Mouse (Mus musculus): ENCODE measurements at regions not wholly inside any gene's neighbourhood (a gene's known extent, or its start where the extent isn't known, plus 50 kb on each side); places are given as distances from the start of the nearest gene placed in this dataset.

- no peak for DNase-seq
- intact Hi-C loops (cut with DNase I; ENCODE audit: low total_unique reads) = no loop called here
Measured at GRCm38 (mm10) chr14:46255261-46255660, 124.0 kb upstream of the Gm15217 start.

GRCm38 (mm10) chr14:46256336-46256735, 122.9 kb upstream of the Gm15217 start:
- DNase-seq = no peak
- intact Hi-C loops (cut with DNase I; ENCODE audit: low total_unique reads) = no loop called here

DNA sequence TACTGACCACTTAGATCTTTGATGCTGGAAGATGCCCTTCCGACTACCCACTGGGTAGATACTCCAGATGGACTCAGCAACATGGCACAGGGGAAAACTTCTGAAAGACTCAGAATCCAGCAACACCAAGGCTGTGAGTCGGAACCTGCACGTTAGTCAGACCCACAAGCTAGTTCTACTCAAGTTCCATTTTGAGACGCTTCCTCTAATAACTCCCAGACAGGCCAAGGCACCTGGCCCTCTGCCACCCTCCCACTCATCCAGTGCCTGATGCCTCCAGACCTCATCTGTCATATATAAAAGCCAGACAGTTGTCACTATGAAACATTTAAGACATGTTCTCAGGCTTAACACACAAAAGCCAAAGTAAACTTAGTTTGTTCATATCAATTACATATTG, 121.9 kb upstream of the Gm15217 start:
- peak; percentile 20 for DNase-seq

DNA sequence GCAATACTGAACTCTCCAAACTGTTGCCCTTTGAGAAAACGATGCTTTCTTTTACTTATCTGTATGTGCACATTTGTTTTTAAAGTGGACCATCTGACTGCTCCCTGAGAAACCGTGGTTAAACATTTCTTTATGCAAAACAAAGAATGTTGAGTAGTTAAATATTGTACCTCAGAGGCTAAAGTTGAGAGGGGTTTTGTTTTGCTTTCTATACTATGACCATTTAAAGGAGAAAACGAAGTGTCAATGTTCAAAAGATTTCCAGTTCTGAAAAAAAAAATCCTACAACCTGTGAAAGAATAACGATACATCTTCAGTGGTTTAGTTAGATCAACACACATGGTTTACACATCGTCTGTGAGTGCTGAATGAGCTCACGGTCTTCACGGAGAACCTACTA, 120.7 kb upstream of the Gm15217 start:
- intact Hi-C loops (cut with DNase I; ENCODE audit: low total_unique reads) = no loop called here

More for the DNA sequence above, 121.9 kb upstream of the Gm15217 start:
- intact Hi-C loops (cut with DNase I; ENCODE audit: low total_unique reads) = no loop called here

DNA sequence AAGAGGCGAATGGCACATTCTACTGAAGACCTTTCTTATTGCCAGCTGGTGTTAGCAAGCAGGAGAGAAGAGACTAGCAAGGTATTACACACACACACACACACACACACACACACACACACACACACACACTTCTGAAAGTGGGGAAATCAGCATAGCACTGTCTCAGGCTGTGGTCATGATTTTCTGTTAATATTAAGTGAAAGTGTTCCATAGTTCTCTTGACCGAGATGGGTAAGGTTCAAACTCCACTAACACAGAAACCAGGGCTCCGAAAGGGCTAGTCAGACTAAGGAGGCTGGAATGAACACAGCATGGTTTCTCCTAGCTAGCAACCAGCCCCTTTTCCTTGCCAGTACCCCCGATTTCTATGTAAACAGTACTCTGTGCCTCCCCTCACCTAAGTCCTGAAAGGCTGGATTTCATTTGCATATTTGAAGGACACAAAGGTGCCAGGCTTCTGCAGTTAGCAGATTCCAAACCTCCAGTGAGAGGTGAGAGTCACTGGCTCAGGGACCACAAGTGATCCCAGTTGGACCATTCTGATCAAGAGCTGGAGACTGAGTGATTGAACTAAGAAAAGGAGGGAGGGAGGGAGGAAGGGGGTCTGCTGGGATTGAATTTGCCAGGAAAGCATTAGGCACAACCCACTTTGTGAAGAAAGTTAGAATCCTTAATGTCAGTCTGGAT, 118.8 kb upstream of the Gm15217 start:
- intact Hi-C loops (cut with DNase I; ENCODE audit: low total_unique reads) = no loop called here
- DNase-seq = no peak

More for the DNA sequence above, 120.7 kb upstream of the Gm15217 start:
- no peak for DNase-seq

DNA sequence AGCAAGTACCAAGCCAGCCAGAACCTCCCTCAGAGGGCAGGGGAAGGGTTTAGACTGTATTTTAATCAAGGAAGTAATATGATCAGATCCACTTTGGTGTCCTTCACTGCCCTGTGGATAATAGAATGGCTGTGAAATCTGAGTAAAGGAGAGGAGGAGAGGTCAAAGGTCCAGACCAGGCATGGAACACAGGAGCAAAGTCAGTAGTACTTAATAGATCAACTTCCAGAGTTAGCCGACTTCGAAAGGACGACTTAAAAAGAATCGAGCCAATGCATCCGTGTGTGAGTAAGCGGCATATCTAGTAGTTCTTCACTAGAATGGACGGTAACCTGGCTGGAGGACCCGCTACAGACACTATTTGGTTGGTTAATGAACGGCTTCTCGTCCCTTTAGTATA, 103.8 kb upstream of the Gm15217 start:
- intact Hi-C loops (cut with DNase I; ENCODE audit: low total_unique reads) = no loop called here
- no peak for DNase-seq

DNA sequence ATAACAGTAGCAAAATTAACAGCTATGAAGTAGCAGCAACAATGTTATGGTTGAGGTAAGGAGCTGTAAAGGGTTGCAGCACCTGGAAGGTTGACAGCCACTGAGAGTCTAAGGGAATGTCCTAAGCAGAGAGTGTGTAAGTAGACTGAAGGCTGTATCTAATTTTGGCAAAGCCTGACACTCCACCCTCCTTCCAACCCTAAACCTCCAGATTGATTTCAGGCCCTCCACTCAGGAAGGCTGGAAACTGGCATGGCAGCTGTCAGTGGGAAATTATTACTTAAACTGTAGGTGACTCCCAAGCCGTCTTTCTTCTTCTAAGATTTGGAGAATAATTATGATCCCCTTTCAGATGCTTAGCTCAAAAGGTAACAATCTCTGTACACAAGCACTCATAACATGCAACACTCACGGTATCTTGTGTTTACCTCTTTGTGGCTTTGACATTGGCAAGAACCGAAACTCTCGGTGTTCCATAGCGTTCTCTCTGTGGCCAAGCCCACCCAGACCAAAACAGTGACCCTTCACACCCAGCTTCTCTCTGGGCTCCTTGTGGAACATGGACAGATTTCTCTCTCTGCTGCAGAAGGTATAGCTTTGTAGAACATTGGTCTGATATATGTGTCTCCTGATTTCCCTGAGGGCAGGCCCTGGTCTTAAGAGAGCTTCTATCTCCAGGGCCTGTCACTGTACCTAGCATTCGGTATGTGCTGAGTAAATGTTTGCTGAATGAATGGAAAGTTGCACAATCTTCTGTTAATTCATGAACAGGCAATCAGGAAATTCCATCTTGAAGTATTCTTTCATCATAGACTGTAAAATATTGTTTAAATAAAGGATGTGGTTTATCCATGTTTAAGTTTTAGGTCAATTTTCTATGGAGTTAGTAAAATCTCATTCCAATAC, 102.0 kb upstream of the Gm15217 start:
- intact Hi-C loops (cut with DNase I; ENCODE audit: low total_unique reads) = no loop called here
- DNase-seq = no peak

DNA sequence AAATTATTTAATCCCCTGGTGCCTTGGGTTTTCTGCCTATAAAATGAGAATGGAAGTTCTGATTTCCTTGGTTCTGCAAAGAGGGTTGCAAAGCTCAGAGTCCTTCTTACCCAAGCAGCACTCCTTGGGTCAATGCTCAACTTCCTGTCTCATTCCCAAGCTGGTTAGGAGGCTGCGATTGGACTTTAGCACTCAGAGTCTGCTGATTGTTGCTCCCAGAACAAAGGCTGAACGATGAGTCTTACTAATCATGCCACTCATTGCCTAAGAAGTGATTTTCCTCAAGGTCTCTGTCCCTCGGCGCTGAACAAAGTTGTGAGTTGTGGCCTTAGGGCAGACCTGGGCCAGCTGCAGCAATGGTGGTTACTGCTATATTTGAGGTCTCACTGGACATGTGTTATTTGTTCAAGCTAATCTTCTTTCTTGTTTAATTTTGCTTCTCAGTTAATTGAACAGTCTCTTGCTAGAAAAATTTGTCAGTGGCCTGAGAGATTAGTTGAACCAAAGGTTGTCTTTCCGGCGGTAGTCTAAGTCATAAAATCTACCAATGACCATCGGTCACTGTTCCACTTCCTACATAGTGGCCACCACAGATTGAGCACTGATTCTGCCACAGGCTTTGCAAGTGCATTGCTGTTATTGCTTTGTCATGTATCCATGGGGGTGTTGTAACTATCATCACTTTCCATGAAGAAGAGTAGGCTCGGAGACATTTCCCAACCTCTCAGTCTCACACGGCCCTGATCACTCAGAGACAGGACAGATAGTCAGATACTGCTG, 101.2 kb upstream of the Gm15217 start:
- no peak for DNase-seq
- intact Hi-C loops (cut with DNase I; ENCODE audit: low total_unique reads) = no loop called here

- intact Hi-C loops (cut with DNase I; ENCODE audit: low total_unique reads) = no loop called here
- DNase-seq = no peak
Measured at GRCm38 (mm10) chr14:46292398-46292797, 86.8 kb upstream of the Gm15217 start.

GRCm38 (mm10) chr14:46296275-46296674, 82.9 kb upstream of the Gm15217 start:
- peak; percentile 49 for DNase-seq
- intact Hi-C loops (cut with DNase I; ENCODE audit: low total_unique reads) = no loop called here

DNA sequence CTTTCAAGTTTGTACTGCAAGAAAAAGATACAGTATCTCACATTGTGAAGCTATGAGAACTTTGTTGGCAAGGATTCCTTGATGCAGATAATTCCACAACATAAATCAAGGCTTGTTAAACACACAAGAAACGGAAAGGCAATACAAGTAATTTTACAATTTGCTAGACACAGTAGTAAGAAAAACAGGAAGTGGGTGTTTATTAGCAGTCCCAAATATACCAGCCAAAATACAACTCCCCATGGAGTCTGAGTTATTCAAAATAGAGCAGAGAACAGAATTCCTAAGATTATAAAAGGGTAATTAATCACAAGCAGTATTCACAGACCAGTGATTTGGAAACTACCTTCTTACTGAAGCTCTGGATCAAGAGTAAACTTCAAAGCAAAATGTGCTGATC, 78.7 kb upstream of the Gm15217 start:
- intact Hi-C loops (cut with DNase I; ENCODE audit: low total_unique reads) = no loop called here
- no peak for DNase-seq

- intact Hi-C loops (cut with DNase I; ENCODE audit: low total_unique reads) = no loop called here
- DNase-seq = no peak
Measured at GRCm38 (mm10) chr14:46302601-46303000, 76.6 kb upstream of the Gm15217 start.

- intact Hi-C loops (cut with DNase I; ENCODE audit: low total_unique reads) = no loop called here
- no peak for DNase-seq
Measured at GRCm38 (mm10) chr14:46305267-46305666, 73.9 kb upstream of the Gm15217 start.

GRCm38 (mm10) chr14:46313064-46313463, 66.2 kb upstream of the Gm15217 start:
- intact Hi-C loops (cut with DNase I; ENCODE audit: low total_unique reads) = no loop called here

DNA sequence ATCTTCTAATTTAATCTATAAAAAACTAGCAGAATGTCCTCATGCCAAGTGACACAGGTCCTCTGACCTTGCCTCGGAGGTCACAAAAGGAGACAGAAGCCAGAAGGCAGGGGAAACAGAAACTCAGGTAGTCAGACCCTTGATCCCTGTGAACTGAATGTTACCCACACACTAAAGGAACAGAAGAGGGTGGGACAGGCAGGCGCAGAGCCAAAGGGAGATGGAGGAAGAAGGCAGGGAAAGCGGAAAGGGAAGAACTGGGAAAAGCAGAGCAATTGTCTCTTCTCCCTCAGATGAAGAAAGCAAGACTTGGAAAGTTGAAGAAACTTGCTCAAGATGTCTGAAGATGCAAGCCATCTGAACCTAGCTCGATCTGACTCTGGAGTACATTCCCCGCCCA, 62.7 kb upstream of the Gm15217 start:
- DNase-seq = no peak
- intact Hi-C loops (cut with DNase I; ENCODE audit: low total_unique reads) = no loop called here

More at GRCm38 (mm10) chr14:46313064-46313463, 66.2 kb upstream of the Gm15217 start:
- DNase-seq = peak; percentile 13

GRCm38 (mm10) chr14:46317406-46318045, 61.7 kb upstream of the Gm15217 start:
- intact Hi-C loops (cut with DNase I; ENCODE audit: low total_unique reads) = no loop called here
- DNase-seq = peak; percentile 18

- intact Hi-C loops (cut with DNase I; ENCODE audit: low total_unique reads) = no loop called here
- no peak for DNase-seq
Measured at GRCm38 (mm10) chr14:46328064-46328463, 51.1 kb upstream of the Gm15217 start.

Data from gastrocnemius, postnatal 14 days (tissue).